Mouse (Mus musculus) midbrain, embryonic 14.5 days (tissue): ENCODE data around the gene Tmc3. TPM values are rescaled to one million over a fixed set of nuclear protein-coding genes. Genes with fewer than 3 reads are reported as not detected.

Experiments used
- ATAC-seq: fragments of 200-750 bp; cut with Nextera tagmentation; 2 replicates; pipeline ENCODE4 v1.8.0; 2017; ENCODE audit warnings: moderate number of reproducible peaks, moderate library complexity; ENCODE audit not compliant: low FRiP score, low TSS enrichment
- DNase-seq: peaks from one replicate; pipeline ENCODE4 v3.0.0-alpha.2; 2015
- H3K27ac ChIP-seq: fragments of 300-500 bp; sonication (generic); replicated peaks from 2 replicates; pipeline ENCODE4 v1.5.1; 2014; ENCODE audit warnings: mild to moderate bottlenecking, low read depth, low read length, moderate library complexity
- H3K27me3 ChIP-seq: fragments of 300-500 bp; sonication (generic); 2 replicates; pipeline ENCODE4 v1.6.1; 2014; ENCODE audit warnings: low read length, control low read depth, mixed read lengths; ENCODE audit not compliant: control insufficient read depth, insufficient read depth
- H3K36me3 ChIP-seq: fragments of 300-500 bp; sonication (generic); 2 replicates; pipeline ENCODE4 v1.6.1; 2014; ENCODE audit warnings: low read length, control low read depth; ENCODE audit not compliant: control insufficient read depth, insufficient read depth
- H3K4me1 ChIP-seq: fragments of 300-500 bp; sonication (generic); 2 replicates; pipeline ENCODE4 v1.6.1; 2014; ENCODE audit warnings: mild to moderate bottlenecking, antibody characterized with exemption, low read length, control low read depth; ENCODE audit not compliant: control insufficient read depth, insufficient read depth
- H3K4me2 ChIP-seq: fragments of 300-500 bp; sonication (generic); 2 replicates; pipeline ENCODE4 v1.6.1; 2014; ENCODE audit warnings: mild to moderate bottlenecking, low read length, moderate library complexity
- H3K4me3 ChIP-seq: fragments of 300-500 bp; sonication (generic); replicated peaks from 2 replicates; pipeline ENCODE4 v1.5.1; 2014; ENCODE audit warnings: low read depth, low read length
- H3K9ac ChIP-seq: fragments of 300-500 bp; sonication (generic); replicated peaks from 2 replicates; pipeline ENCODE4 v1.6.1; 2014; ENCODE audit warnings: mild to moderate bottlenecking, low read length, moderate library complexity
- H3K9me3 ChIP-seq: fragments of 300-500 bp; sonication (generic); 2 replicates; pipeline ENCODE4 v1.6.1; 2016; ENCODE audit warnings: low read length, control low read depth, mixed read lengths; ENCODE audit not compliant: control insufficient read depth
- WGBS: fragments of 180-500 bp; shearing (Covaris S2); extraction: QIAGEN DNeasy Blood & Tissue Kit; methylation state at CpG from one replicate; pipeline ENCODE4 v1.1.7; 2014; 5-methylcytosine and 5-hydroxymethylcytosine counted together
- polyA plus RNA-seq: library from polyadenylated mRNA; unstranded; fragments of >200 nt; fragmentation: Nextera tagmentation; extraction: Ambion mirVana; gene quantifications from 2 replicates; pipeline ENCODE4 v1.2.1, GENCODE M21; 2014

Gene Tmc3
- polyA plus RNA-seq, 1 experiment from 2014 or later = 0.25 TPM

- ATAC-seq = no peak
- H3K4me3 ChIP-seq = no peak overlapping the region
- WGBS = 99% methylated on average over 4 of the region's 4 CpGs
- no peaks in the 10 kb centered on the region for H3K9me3 ChIP-seq
- no peaks in the 10 kb centered on the region for H3K27me3 ChIP-seq
- no peaks in the 10 kb centered on the region for H3K4me1 ChIP-seq
- H3K4me2 ChIP-seq = no peak overlapping the region
- no peak overlapping the region for H3K27ac ChIP-seq
- H3K9ac ChIP-seq = no peak overlapping the region
- H3K36me3 ChIP-seq = no peaks in the 10 kb centered on the region
- no peak for DNase-seq
These were observed 25.2 kb downstream of the Tmc3 start for GRCm38 (mm10) chr7:83609891-83610290.

DNA sequence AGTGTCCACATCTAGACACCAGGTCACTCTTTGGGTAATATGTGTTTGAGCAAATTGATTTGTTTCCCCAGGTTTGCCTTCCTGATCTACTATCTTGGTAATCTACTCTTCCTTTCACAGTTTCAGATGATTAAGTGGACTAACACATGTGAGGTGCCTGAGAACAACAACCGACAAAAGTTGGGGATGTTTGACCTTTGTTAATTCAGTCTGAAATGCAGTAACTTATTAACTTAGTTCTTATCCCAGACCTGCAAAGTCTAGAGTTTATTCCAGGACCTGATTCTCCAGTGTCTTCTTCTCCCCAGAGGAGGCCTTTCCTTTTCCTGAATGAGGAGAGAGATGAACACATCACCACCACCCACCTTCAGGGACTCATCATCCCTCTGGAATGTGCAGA lies 27.2 kb downstream of the Tmc3 start:
- Histone ChIP-seq H3K9me3 (no peaks in the 10 kb centered on the region), H3K9ac (no peak overlapping the region), H3K4me2 (no peak overlapping the region), H3K27ac (no peak overlapping the region), H3K4me1 (no peaks in the 10 kb centered on the region), H3K4me3 (no peak overlapping the region), H3K36me3 (no peaks in the 10 kb centered on the region), H3K27me3 (no peaks in the 10 kb centered on the region)
- 91% methylated on average over 1 of the region's 1 CpGs for WGBS
- no peak for DNase-seq
- ATAC-seq = no peak

DNA sequence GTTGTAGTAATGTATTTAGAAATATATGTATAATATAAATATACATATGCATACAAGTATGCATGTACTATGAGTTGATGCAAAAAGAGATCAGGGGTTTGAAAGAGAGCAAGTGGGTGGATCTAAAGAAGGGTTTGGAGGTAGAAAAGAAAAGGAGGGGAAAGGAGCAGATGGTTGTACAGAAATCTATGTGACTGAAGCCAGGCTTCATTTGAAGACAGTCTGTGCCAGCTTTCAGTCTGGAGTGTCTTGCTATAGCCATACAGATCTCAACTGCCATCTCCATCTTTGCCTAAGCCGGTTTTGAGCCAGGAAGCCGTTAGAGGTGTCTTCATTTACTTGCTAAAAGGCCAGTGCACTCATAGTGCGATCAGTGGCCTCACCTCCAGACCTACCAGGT lies 30.5 kb downstream of the Tmc3 start:
- 97% methylated on average over 3 of the region's 3 CpGs for WGBS
- Histone ChIP-seq H3K4me1 (no peaks in the 10 kb centered on the region), H3K9me3 (no peaks in the 10 kb centered on the region), H3K4me3 (no peak overlapping the region), H3K4me2 (no peak overlapping the region), H3K27ac (no peak overlapping the region), H3K9ac (no peak overlapping the region), H3K36me3 (no peaks in the 10 kb centered on the region), H3K27me3 (no peaks in the 10 kb centered on the region)
- ATAC-seq (no peak), DNase-seq (no peak)

DNA sequence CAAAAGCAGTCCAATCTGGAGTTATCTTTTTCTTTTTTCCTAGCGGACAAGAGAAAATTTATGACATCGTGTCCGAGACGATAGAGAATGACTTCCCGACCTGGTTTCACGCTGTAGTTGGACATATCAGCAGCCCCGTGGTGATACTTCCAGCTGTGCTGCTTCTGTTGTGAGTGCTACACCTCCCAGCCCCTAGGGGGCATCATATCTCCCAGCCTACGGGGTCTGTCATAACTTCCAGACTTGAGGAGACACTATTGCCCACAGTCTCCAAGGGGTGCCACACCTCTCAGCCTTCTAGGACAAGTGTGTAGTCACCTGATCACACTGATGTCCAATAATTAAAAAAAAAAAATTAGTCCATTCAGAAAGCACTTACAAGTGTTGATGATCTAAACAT lies 31.1 kb downstream of the Tmc3 start:
- ATAC-seq = no peak
- H3K36me3 ChIP-seq = no peaks in the 10 kb centered on the region

DNA sequence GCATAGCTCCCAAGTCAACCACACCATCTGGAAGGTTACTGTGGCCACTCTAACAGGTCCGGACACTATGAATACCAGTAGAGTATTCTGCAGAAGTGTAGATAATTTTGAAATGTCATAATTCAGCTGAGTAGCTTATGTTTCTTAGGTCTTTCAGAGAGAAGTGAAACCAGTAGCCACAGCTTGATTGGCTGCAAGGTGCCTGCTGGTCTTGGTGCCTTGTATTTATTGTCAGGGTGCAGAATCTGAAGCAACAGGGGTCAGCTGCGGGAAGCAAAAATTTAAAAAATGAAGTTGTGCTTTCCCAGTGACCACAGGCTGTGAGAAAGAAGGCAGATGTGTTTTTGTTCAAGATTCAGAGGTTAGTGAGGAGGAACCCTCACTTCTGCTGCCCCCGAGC lies 31.5 kb downstream of the Tmc3 start:
- no peak overlapping the region for H3K27ac ChIP-seq
- no peak overlapping the region for H3K4me3 ChIP-seq
- H3K4me1 ChIP-seq = no peaks in the 10 kb centered on the region
- no peaks in the 10 kb centered on the region for H3K36me3 ChIP-seq
- WGBS = 96% methylated on average over 3 of the region's 3 CpGs
- ATAC-seq = no peak
- H3K9me3 ChIP-seq = no peaks in the 10 kb centered on the region
- no peaks in the 10 kb centered on the region for H3K27me3 ChIP-seq
- no peak overlapping the region for H3K9ac ChIP-seq
- DNase-seq = no peak
- H3K4me2 ChIP-seq = no peak overlapping the region

More for the DNA sequence above, 31.1 kb downstream of the Tmc3 start:
- Histone ChIP-seq H3K4me1 (no peaks in the 10 kb centered on the region), H3K4me3 (no peak overlapping the region), H3K27ac (no peak overlapping the region), H3K4me2 (no peak overlapping the region), H3K9ac (no peak overlapping the region), H3K27me3 (no peaks in the 10 kb centered on the region), H3K9me3 (no peaks in the 10 kb centered on the region)
- no peak for DNase-seq
- 93% methylated on average over 8 of the region's 8 CpGs for WGBS

- Histone ChIP-seq H3K36me3 (no peaks in the 10 kb centered on the region), H3K27ac (no peak overlapping the region), H3K4me3 (no peak overlapping the region), H3K27me3 (no peaks in the 10 kb centered on the region), H3K4me2 (no peak overlapping the region), H3K9me3 (no peaks in the 10 kb centered on the region), H3K4me1 (no peaks in the 10 kb centered on the region), H3K9ac (no peak overlapping the region)
- WGBS = 93% methylated on average over 1 of the region's 1 CpGs
- ATAC-seq (no peak), DNase-seq (no peak)
These were observed 34.0 kb downstream of the Tmc3 start for GRCm38 (mm10) chr7:83618709-83619108.

GRCm38 (mm10) chr7:83622582-83622981 lies 37.9 kb downstream of the Tmc3 start:
- H3K4me2 ChIP-seq = no peak overlapping the region
- H3K4me1 ChIP-seq = no peaks in the 10 kb centered on the region
- DNase-seq (no peak), ATAC-seq (no peak)
- H3K27me3 ChIP-seq = no peaks in the 10 kb centered on the region
- no peaks in the 10 kb centered on the region for H3K36me3 ChIP-seq
- no peak overlapping the region for H3K27ac ChIP-seq
- H3K9me3 ChIP-seq = no peaks in the 10 kb centered on the region
- WGBS = 95% methylated on average over 6 of the region's 6 CpGs
- H3K4me3 ChIP-seq = no peak overlapping the region
- no peak overlapping the region for H3K9ac ChIP-seq

DNA sequence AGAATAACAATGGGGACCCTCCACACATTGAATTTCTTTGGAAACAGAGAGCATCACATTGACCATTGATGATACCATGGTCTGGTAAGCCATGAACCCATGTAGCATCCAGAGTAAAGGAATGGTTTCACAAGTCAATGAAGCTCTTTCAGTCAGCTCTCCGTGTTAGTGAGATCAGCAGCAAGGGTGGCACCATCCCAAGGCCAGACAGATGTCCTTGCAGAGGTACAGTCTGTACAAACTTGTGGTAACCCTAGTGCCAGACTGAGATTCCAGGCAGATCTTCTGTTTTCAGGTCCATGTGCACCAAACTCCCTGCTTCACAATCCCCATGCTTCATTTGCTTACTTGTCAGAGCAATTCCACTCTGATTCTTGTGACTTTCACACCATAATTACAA lies 39.3 kb downstream of the Tmc3 start:
- no peaks in the 10 kb centered on the region for H3K27me3 ChIP-seq
- H3K9ac ChIP-seq = no peak overlapping the region
- H3K4me3 ChIP-seq = no peak overlapping the region
- 77% methylated on average over 1 of the region's 1 CpGs for WGBS
- H3K4me1 ChIP-seq = no peaks in the 10 kb centered on the region
- no peak for ATAC-seq
- no peaks in the 10 kb centered on the region for H3K9me3 ChIP-seq
- H3K27ac ChIP-seq = no peak overlapping the region
- no peak for DNase-seq
- no peaks in the 10 kb centered on the region for H3K36me3 ChIP-seq
- H3K4me2 ChIP-seq = no peak overlapping the region

- no peaks in the 10 kb centered on the region for H3K27me3 ChIP-seq
- no peak overlapping the region for H3K27ac ChIP-seq
- no peak for DNase-seq
- no peaks in the 10 kb centered on the region for H3K36me3 ChIP-seq
- ATAC-seq = no peak
- no peak overlapping the region for H3K4me2 ChIP-seq
- H3K4me1 ChIP-seq = peaks cover 8% of the 10 kb centered on the region
- 94% methylated on average over 8 of the region's 8 CpGs for WGBS
- H3K9ac ChIP-seq = no peak overlapping the region
- no peak overlapping the region for H3K4me3 ChIP-seq
- no peaks in the 10 kb centered on the region for H3K9me3 ChIP-seq
These were observed 42.0 kb downstream of the Tmc3 start for GRCm38 (mm10) chr7:83626557-83627257.
